Mouse (Mus musculus): ENCODE measurements around the gene Kmt2c. TPM values are rescaled to one million over a fixed set of nuclear protein-coding genes. Genes with fewer than 3 reads are reported as not detected.

Kmt2c gene
- polyA plus RNA-seq, 1 experiment from 2014 or later = 26.5 TPM

DNA sequence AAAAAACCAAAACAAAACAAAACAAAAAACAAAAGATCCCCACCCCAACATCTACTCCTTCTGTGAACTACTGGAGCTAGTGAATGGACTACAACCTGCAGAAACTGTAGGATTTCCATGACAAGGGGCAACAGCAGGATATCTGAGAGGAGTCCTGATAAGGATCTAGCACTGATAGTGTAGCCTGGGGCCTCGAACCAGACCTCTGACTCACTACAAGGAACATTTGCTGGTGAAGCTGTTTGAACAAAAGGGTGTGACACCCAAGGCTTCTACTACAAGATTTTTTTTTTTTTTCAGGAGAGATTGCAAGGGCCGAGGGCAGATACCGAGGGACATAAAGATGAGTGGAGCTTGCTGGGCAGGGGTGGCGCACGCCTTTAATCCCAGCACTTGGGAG lies 34.7 kb upstream of the Kmt2c start:
- no peak for ATAC-seq
- H3K4me3 ChIP-seq (replicated peaks; ENCODE audit: low read length) = no peak overlapping the region

DNA sequence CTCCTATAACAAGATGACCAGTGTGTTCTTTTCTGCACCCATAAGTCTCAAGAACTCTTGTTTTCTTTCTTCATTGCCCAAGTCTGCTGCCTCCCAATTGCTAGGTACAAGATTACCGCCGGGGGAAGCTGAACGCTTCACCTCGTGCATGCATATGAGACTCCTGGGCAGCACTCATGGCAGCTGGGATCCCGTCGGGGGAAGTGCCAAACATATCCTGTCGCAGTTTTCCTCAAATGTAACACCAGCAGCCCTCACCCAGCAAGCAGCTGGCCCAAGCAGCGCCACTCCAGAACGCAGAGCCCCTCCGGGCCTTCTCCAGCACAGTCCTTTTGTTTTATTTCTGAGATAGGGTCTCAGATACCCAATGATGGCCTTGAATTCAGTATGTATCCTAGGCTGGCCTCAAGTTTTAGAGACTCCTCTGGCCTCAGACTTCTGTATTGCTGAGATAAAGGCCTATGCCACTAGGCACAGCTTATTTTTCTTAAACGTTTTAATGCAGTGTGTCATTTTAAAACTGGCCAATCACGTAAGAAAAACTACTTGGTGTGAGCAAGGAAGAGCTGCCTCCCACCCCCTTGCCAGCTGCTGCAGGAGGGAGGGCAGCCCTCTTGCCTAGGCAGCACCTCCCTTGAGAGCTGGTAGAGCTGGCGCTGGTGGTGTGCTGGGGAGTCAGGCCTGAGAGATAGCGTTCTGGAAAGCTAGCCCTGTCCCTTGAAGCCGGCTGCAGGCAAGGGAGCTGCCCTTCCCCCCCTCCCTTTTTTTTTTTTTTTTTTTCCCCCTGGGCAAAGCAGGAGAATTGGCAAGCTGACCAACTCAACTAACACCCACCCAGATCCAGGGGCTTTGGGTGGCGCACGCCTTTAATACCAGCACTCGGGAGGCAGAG lies 33.9 kb upstream of the Kmt2c start:
- Histone ChIP-seq H3K4me2 (ENCODE audit: low read length) (no peak overlapping the region), H3K4me3 (replicated peaks; ENCODE audit: low read length) (no peak overlapping the region), H3K36me3 (ENCODE audit: control insufficient read depth, insufficient read depth) (no peaks in the 10 kb centered on the region), H3K27ac (ENCODE audit: low read length) (no peak overlapping the region), H3K9ac (replicated peaks; ENCODE audit: low read depth, low read length) (no peak overlapping the region), H3K4me1 (replicated peaks; ENCODE audit: control insufficient read depth, insufficient read depth, low read length) (peaks cover 5% of the 10 kb centered on the region; the same call in 1 of the 2 replicates), H3K27me3 (replicated peaks; ENCODE audit: control insufficient read depth, insufficient read depth, low read length) (no peaks in the 10 kb centered on the region), H3K9me3 (ENCODE audit: control insufficient read depth, low read length) (no peaks in the 10 kb centered on the region)
- WGBS = 55% methylated on average over 18 of the region's 18 CpGs
- no peak for ATAC-seq

More for the DNA sequence above, 34.7 kb upstream of the Kmt2c start:
- H3K9ac ChIP-seq (replicated peaks; ENCODE audit: low read depth, low read length) = no peak overlapping the region
- H3K4me1 ChIP-seq (replicated peaks; ENCODE audit: control insufficient read depth, insufficient read depth, low read length) = peaks cover 5% of the 10 kb centered on the region; the same call in 1 of the 2 replicates
- H3K4me2 ChIP-seq (ENCODE audit: low read length) = no peak overlapping the region
- WGBS = 90% methylated on average over 5 of the region's 5 CpGs
- no peaks in the 10 kb centered on the region for H3K27me3 ChIP-seq (replicated peaks; ENCODE audit: control insufficient read depth, insufficient read depth, low read length)
- H3K36me3 ChIP-seq (ENCODE audit: control insufficient read depth, insufficient read depth) = no peaks in the 10 kb centered on the region
- no peaks in the 10 kb centered on the region for H3K9me3 ChIP-seq (ENCODE audit: control insufficient read depth, low read length)
- no peak overlapping the region for H3K27ac ChIP-seq (ENCODE audit: low read length)

DNA sequence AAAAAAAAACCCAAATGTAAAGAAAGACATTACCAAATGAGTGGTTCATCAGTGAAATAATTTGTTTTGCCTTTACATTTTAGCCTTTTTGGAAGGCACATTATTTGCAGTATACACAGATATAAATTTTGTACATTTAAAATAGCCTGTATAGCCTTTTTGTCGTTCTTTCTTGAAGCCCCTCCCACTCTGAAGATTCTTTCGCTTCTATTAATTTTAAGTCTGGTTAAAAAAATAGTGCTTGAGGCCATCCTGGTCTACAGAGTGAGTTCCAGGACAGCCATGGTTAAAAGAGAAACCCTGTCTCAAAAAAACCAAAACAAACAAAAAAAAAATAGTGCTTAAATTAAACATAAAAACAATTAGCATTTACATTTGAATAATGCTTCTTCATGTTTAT lies 32.0 kb upstream of the Kmt2c start:
- peaks cover 8% of the 10 kb centered on the region; the same call in 1 of the 2 replicates for H3K4me1 ChIP-seq (replicated peaks; ENCODE audit: control insufficient read depth, insufficient read depth, low read length)
- ATAC-seq = no peak
- H3K9me3 ChIP-seq (ENCODE audit: control insufficient read depth, low read length) = no peaks in the 10 kb centered on the region
- no peaks in the 10 kb centered on the region for H3K36me3 ChIP-seq (ENCODE audit: control insufficient read depth, insufficient read depth)
- WGBS = 18% methylated on average over 2 of the region's 2 CpGs
- H3K27me3 ChIP-seq (replicated peaks; ENCODE audit: control insufficient read depth, insufficient read depth, low read length) = no peaks in the 10 kb centered on the region
- H3K4me2 ChIP-seq (ENCODE audit: low read length) = peak overlapping the region; percentile 61; the same call in 1 of the 2 replicates
- H3K27ac ChIP-seq (ENCODE audit: low read length) = no peak overlapping the region
- no peak overlapping the region for H3K9ac ChIP-seq (replicated peaks; ENCODE audit: low read depth, low read length)
- H3K4me3 ChIP-seq (replicated peaks; ENCODE audit: low read length) = peak overlapping the region; percentile 83

DNA sequence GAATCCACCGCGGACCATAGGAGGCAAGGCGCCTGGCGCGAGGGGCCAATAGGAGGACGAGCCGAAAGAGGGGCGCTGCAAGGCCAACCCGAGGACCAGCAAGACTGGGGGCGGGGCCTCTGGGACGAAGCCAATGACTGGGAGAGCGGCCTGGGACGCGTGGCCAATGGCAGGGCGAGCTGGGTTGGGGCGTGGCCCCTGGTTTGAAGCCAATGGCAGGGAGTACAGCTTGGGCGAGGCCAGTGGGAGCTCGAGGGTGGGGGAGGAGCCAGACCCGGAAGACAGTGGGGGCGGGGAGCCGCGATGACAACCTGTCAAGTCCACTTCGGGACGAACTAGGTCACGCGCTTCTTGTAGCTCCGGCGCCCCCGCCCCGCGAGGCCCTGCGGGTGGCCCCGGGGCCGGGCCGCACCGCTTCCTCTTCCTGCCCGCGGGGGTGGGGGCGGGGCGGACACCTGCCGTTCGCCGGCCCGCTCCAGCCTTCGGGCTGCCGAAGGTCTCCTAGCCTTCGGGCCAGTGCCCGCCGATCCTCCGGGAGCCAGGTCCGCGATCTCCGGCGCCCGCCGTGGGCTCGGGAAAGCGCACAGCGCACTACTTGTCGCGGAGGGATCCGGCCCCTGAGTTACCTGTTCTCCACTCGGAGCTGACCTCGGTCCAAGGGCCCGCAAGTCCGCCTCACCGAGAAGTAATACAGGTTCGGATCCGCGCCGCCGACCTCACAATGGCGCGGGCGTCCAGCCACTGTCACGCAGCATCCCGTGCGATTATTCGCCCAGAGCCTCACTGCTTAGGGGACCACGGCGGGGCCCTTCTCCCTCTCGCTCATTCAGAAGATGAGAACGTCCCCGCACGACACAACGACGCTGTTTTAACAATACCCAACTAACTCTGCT lies 31.2 kb upstream of the Kmt2c start:
- no peaks in the 10 kb centered on the region for H3K27me3 ChIP-seq (replicated peaks; ENCODE audit: control insufficient read depth, insufficient read depth, low read length)
- ATAC-seq = peak; percentile 98
- no peaks in the 10 kb centered on the region for H3K36me3 ChIP-seq (ENCODE audit: control insufficient read depth, insufficient read depth)
- peaks cover 8% of the 10 kb centered on the region; the same call in 1 of the 2 replicates for H3K4me1 ChIP-seq (replicated peaks; ENCODE audit: control insufficient read depth, insufficient read depth, low read length)
- H3K27ac ChIP-seq (ENCODE audit: low read length) = peak overlapping the region; percentile 96
- peak overlapping the region; percentile 61 for H3K4me2 ChIP-seq (ENCODE audit: low read length)
- H3K9ac ChIP-seq (replicated peaks; ENCODE audit: low read depth, low read length) = peak overlapping the region; percentile 90
- H3K4me3 ChIP-seq (replicated peaks; ENCODE audit: low read length) = peak overlapping the region; percentile 83
- no peaks in the 10 kb centered on the region for H3K9me3 ChIP-seq (ENCODE audit: control insufficient read depth, low read length)
- WGBS = under 1% methylated on average over 79 of the region's 87 CpGs

DNA sequence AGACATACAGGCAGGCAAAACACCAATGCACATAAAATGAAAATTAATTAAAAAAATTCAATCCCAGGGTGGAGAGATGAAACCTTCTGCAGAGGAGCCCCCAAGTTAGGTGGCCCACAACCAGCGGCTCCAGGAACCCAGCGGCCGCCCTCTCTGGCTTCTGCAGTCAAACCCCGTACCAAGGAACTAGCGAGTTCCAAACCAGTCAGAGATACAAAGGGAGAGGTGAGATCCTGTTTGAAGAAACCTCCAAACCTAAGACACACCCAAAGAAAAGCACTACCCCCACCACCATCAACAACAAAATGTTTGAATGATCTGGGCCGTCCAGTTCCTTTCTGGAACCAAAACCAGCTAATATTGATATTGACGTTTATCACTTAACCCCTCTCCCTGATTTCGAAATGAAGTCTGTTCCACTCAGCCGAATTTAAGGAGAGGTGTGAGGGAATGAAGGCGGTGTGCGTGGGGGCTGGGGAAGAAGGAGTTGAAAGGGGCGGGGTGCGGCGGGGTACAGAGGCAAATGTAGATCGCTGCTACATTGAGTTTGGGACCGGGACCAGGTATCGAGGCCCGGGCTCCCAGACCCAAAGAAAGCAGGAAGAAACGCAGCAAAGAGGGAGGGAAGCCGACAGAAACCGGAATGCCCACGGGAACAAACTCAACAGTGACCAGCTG lies 30.4 kb upstream of the Kmt2c start:
- H3K9me3 ChIP-seq (ENCODE audit: control insufficient read depth, low read length) = no peaks in the 10 kb centered on the region
- H3K4me3 ChIP-seq (replicated peaks; ENCODE audit: low read length) = peak overlapping the region; percentile 83
- H3K4me1 ChIP-seq (replicated peaks; ENCODE audit: control insufficient read depth, insufficient read depth, low read length) = peaks cover 8% of the 10 kb centered on the region; the same call in 1 of the 2 replicates
- peak overlapping the region; percentile 61 for H3K4me2 ChIP-seq (ENCODE audit: low read length)
- H3K27ac ChIP-seq (ENCODE audit: low read length) = peak overlapping the region; percentile 96
- 8% methylated on average over 22 of the region's 22 CpGs for whole genome bisulfite sequencing
- no peaks in the 10 kb centered on the region for H3K36me3 ChIP-seq (ENCODE audit: control insufficient read depth, insufficient read depth)
- ATAC-seq = peak; percentile 54
- H3K9ac ChIP-seq (replicated peaks; ENCODE audit: low read depth, low read length) = peak overlapping the region; percentile 90
- no peaks in the 10 kb centered on the region for H3K27me3 ChIP-seq (replicated peaks; ENCODE audit: control insufficient read depth, insufficient read depth, low read length)

DNA sequence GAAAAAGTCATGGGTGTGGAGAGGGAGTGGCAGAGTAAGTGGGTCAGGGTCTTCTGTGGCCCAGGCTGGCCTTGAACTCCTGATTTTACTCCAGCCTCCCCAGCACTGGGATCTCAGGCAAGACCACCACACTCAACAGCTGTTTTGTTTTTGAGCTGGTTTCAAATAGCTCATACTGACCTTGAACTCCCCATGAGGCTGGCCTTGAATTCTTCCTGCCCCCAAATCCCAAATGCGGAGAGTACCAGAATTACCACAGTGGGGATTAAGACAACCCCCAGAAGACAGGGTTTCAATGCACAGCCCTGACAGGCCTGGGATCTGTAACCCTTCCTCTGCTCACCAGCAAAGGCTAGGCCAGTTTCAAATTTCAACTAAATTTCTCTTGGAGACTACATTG lies 29.4 kb upstream of the Kmt2c start:
- peaks cover 8% of the 10 kb centered on the region; the same call in 1 of the 2 replicates for H3K4me1 ChIP-seq (replicated peaks; ENCODE audit: control insufficient read depth, insufficient read depth, low read length)
- no peak overlapping the region for H3K4me2 ChIP-seq (ENCODE audit: low read length)
- H3K27me3 ChIP-seq (replicated peaks; ENCODE audit: control insufficient read depth, insufficient read depth, low read length) = no peaks in the 10 kb centered on the region
- H3K4me3 ChIP-seq (replicated peaks; ENCODE audit: low read length) = no peak overlapping the region
- H3K9me3 ChIP-seq (ENCODE audit: control insufficient read depth, low read length) = no peaks in the 10 kb centered on the region
- ATAC-seq = no peak
- H3K36me3 ChIP-seq (ENCODE audit: control insufficient read depth, insufficient read depth) = no peaks in the 10 kb centered on the region
- WGBS = 72% methylated on average over 1 of the region's 1 CpGs
- no peak overlapping the region for H3K9ac ChIP-seq (replicated peaks; ENCODE audit: low read depth, low read length)
- H3K27ac ChIP-seq (ENCODE audit: low read length) = no peak overlapping the region

DNA sequence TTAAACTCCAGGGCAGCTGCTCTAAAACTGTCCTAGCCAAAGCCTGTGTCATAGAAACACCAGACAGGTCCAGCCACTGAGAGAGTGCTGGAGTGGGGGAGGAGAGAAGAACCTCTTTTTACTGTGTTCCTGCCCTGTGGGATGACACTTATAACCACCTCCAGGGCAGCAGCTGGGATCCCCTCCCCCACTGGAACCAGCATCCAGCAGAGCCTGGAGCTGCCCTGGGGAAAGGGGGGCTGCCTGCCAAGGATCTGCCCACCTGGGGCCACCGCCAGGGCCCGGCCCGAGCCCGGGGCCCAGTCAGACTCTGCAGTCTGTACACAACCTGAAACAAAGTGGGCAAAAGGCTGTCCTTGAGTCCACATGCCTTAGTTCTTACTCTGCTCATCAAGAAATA lies 28.3 kb upstream of the Kmt2c start:
- Histone ChIP-seq H3K36me3 (ENCODE audit: control insufficient read depth, insufficient read depth) (no peaks in the 10 kb centered on the region), H3K4me3 (replicated peaks; ENCODE audit: low read length) (no peak overlapping the region), H3K9me3 (ENCODE audit: control insufficient read depth, low read length) (no peaks in the 10 kb centered on the region), H3K27me3 (replicated peaks; ENCODE audit: control insufficient read depth, insufficient read depth, low read length) (no peaks in the 10 kb centered on the region), H3K27ac (ENCODE audit: low read length) (no peak overlapping the region), H3K4me1 (replicated peaks; ENCODE audit: control insufficient read depth, insufficient read depth, low read length) (peaks cover 8% of the 10 kb centered on the region; the same call in 1 of the 2 replicates), H3K4me2 (ENCODE audit: low read length) (no peak overlapping the region), H3K9ac (replicated peaks; ENCODE audit: low read depth, low read length) (no peak overlapping the region)
- no peak for ATAC-seq
- WGBS = 36% methylated on average over 4 of the region's 4 CpGs

DNA sequence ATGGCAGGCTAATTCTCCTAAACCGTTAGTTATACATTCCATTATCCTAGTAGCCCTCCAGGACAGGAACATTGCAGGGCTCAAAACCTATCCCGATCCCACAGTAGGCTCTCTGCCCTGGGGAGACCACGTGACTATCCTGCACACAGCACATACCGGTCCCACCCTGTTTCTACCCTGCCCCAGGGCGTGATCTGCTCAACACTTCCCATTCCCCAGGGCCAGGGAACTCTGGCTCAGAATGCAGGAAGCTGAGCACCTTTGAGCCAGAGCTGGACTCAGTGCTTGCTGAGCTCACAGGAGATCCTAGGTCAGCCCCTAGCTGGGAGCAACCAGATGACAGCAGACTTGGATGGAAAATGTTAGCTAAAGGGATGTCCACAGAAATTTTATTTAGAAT lies 27.5 kb upstream of the Kmt2c start:
- H3K4me1 ChIP-seq (replicated peaks; ENCODE audit: control insufficient read depth, insufficient read depth, low read length) = peaks cover 8% of the 10 kb centered on the region; the same call in 1 of the 2 replicates
- H3K27ac ChIP-seq (ENCODE audit: low read length) = no peak overlapping the region
- H3K4me3 ChIP-seq (replicated peaks; ENCODE audit: low read length) = no peak overlapping the region
- H3K36me3 ChIP-seq (ENCODE audit: control insufficient read depth, insufficient read depth) = no peaks in the 10 kb centered on the region
- H3K27me3 ChIP-seq (replicated peaks; ENCODE audit: control insufficient read depth, insufficient read depth, low read length) = no peaks in the 10 kb centered on the region
- no peak overlapping the region for H3K9ac ChIP-seq (replicated peaks; ENCODE audit: low read depth, low read length)
- no peaks in the 10 kb centered on the region for H3K9me3 ChIP-seq (ENCODE audit: control insufficient read depth, low read length)
- ATAC-seq = no peak
- no peak overlapping the region for H3K4me2 ChIP-seq (ENCODE audit: low read length)
- WGBS = 49% methylated on average over 5 of the region's 5 CpGs

Data from forebrain, embryonic 16.5 days (tissue).